Comparison of ENCODE assay signal across 12 mouse cellular contexts in genomic region chr11:52167901-52168302, GRCm38 (mm10). TPM values are rescaled to one million over a fixed set of nuclear protein-coding genes. Genes with fewer than 3 reads are reported as not detected.
DNase-seq lines count a peak whose midpoint lies in the region; ATAC-seq and TF ChIP-seq lines count a peak whose summit lies in the region.
"Not testable (repeated sequence)": the region's sequence is repeated elsewhere in the genome, so short reads cannot be mapped to it uniquely, and the experiment has no call there.
"Had no signal": no experiment of that assay in that cellular context is flagged by ENCODE, and none has a peak within 500 bp of the region (broad histone marks: within the 10 kb centered on the region; RNA-seq: fewer than 3 reads in every experiment).

No protein-coding gene starts in this region.

- not testable (repeated sequence) for H3K9me3 ChIP-seq in E14TG2a.4 (ENCODE audit: low read length); hindbrain, embryonic 11.5 days (ENCODE audit: control insufficient read depth, low read length); liver, embryonic 16.5 days (replicated peaks; ENCODE audit: control insufficient read depth, low read length); midbrain, embryonic 14.5 days (ENCODE audit: control insufficient read depth, low read length); stomach, embryonic 16.5 days (replicated peaks; ENCODE audit: control insufficient read depth, low read length)

- peak overlapping the region; percentile 82 for H3K4me3 ChIP-seq in E14TG2a.4 (replicated peaks; ENCODE audit: low read length)
- H3K4me3 ChIP-seq in hindbrain, embryonic 11.5 days (ENCODE audit: low read depth, low read length) = peak overlapping the region; percentile 36
- peak overlapping the region; percentile 51 for H3K4me3 ChIP-seq in liver, embryonic 16.5 days (ENCODE audit: low read depth, low read length)
- H3K4me3 ChIP-seq in midbrain, embryonic 14.5 days (replicated peaks; ENCODE audit: low read depth, low read length) = peak overlapping the region; percentile 33
- H3K4me3 ChIP-seq in stomach, embryonic 16.5 days (replicated peaks; ENCODE audit: low read length) = peak overlapping the region; percentile 52

- TF ChIP-seq CTCF in E14TG2a.4 (conservative IDR thresholded peaks at IDR 0.05; ENCODE audit: low read length) = not testable (repeated sequence)

- not testable (repeated sequence) for H3K9ac ChIP-seq in hindbrain, embryonic 11.5 days (ENCODE audit: low read depth, low read length); liver, embryonic 16.5 days (ENCODE audit: low read depth, low read length); midbrain, embryonic 14.5 days (replicated peaks; ENCODE audit: low read length)
- H3K9ac ChIP-seq in stomach, embryonic 16.5 days (ENCODE audit: low read length) = peak overlapping the region; percentile 57

- under 1% methylated on average over 17 of the region's 42 CpGs for WGBS in hindbrain, embryonic 11.5 days
- 1% methylated on average over 32 of the region's 42 CpGs for WGBS in liver, embryonic 16.5 days (ENCODE audit: insufficient replicate concordance)
- 1% methylated on average over 34 of the region's 42 CpGs for WGBS in midbrain, embryonic 14.5 days
- under 1% methylated on average over 29 of the region's 42 CpGs for WGBS in stomach, embryonic 16.5 days

- H3K36me3 ChIP-seq in E14TG2a.4 (ENCODE audit: insufficient read depth, low read length); hindbrain, embryonic 11.5 days (ENCODE audit: control insufficient read depth, insufficient read depth, low read length); liver, embryonic 16.5 days (ENCODE audit: control insufficient read depth, insufficient read depth); midbrain, embryonic 14.5 days (ENCODE audit: control insufficient read depth, insufficient read depth, low read length); stomach, embryonic 16.5 days (ENCODE audit: control insufficient read depth, insufficient read depth, low read length): not testable (repeated sequence)

- H3K27me3 ChIP-seq in E14TG2a.4 (ENCODE audit: insufficient read depth, low read length) = peaks cover 60% of the 10 kb centered on the region
- peaks cover 24% of the 10 kb centered on the region for H3K27me3 ChIP-seq in hindbrain, embryonic 11.5 days (ENCODE audit: control insufficient read depth, insufficient read depth, low read length)
- peaks cover 42% of the 10 kb centered on the region for H3K27me3 ChIP-seq in liver, embryonic 16.5 days (ENCODE audit: control insufficient read depth, insufficient read depth, low read depth, low read length)
- not testable (repeated sequence) for H3K27me3 ChIP-seq in midbrain, embryonic 14.5 days (ENCODE audit: control insufficient read depth, insufficient read depth, low read length); stomach, embryonic 16.5 days (ENCODE audit: control insufficient read depth, insufficient read depth, low read length)

- H3K4me1 ChIP-seq in E14TG2a.4 (replicated peaks; ENCODE audit: low read depth, low read length) = peaks cover 20% of the 10 kb centered on the region
- not testable (repeated sequence) for H3K4me1 ChIP-seq in hindbrain, embryonic 11.5 days (replicated peaks; ENCODE audit: control insufficient read depth, insufficient read depth, low read length); liver, embryonic 16.5 days (ENCODE audit: control insufficient read depth, low read depth, low read length); midbrain, embryonic 14.5 days (ENCODE audit: control insufficient read depth, insufficient read depth, low read length); stomach, embryonic 16.5 days (ENCODE audit: control insufficient read depth, insufficient read depth, low read length)

- peak; percentile 61; the same call in 1 of the 2 replicates for ATAC-seq in hindbrain, embryonic 11.5 days (ENCODE audit: low FRiP score)
- peak; percentile 74 for ATAC-seq in liver, embryonic 16.5 days (ENCODE audit: low read depth)
- not testable (repeated sequence) for ATAC-seq in midbrain, embryonic 14.5 days (ENCODE audit: low FRiP score, low TSS enrichment)
- peak; percentile 74; the same call in 1 of the 2 replicates for ATAC-seq in stomach, embryonic 16.5 days (ENCODE audit: insufficient read depth, low FRiP score)

- peak; percentile 18 for DNase-seq in embryo, embryonic 10 days (ENCODE audit: low spot score)
- peak; percentile 14 for DNase-seq in gastrocnemius, postnatal 10 days
- peak; percentile 43 for DNase-seq in hindbrain, embryonic 11.5 days (ENCODE audit: low spot score)
- DNase-seq in kidney, postnatal 14 days = peak; percentile 52
- peak; percentile 25 for DNase-seq in midbrain, embryonic 14.5 days

- peak overlapping the region; percentile 61 for H3K4me2 ChIP-seq in hindbrain, embryonic 11.5 days (replicated peaks; ENCODE audit: low read depth, low read length)
- peak overlapping the region; percentile 54 for H3K4me2 ChIP-seq in liver, embryonic 16.5 days (ENCODE audit: low read depth, low read length)
- peak overlapping the region; percentile 57 for H3K4me2 ChIP-seq in midbrain, embryonic 14.5 days (ENCODE audit: low read length)
- H3K4me2 ChIP-seq in stomach, embryonic 16.5 days (ENCODE audit: low read depth, low read length) = peak overlapping the region; percentile 71

- not testable (repeated sequence) for H3K27ac ChIP-seq in hindbrain, embryonic 11.5 days (ENCODE audit: low read depth, low read length); liver, embryonic 16.5 days (ENCODE audit: low read length); midbrain, embryonic 14.5 days (replicated peaks; ENCODE audit: low read depth, low read length); stomach, embryonic 16.5 days (ENCODE audit: low read length)

RNA-seq across cellular contexts. Expression of gene Olfr1373, which starts 22.6 kb away (rescaled TPM):
- total RNA-seq in gastrocnemius, postnatal 10 days (2021) = not detected
- not detected in 2 replicates for polyA plus RNA-seq in hindbrain, embryonic 11.5 days (2014; fragmentation: Nextera tagmentation; extraction: Ambion mirVana)
- polyA plus RNA-seq in liver, embryonic 16.5 days (2015; fragmentation: Nextera tagmentation; extraction: Ambion mirVana) = not detected in 2 replicates
- not detected in 2 replicates for polyA plus RNA-seq in midbrain, embryonic 14.5 days (2014; fragmentation: Nextera tagmentation; extraction: Ambion mirVana)
- polyA plus RNA-seq in stomach, embryonic 16.5 days (2015; fragmentation: Nextera tagmentation; extraction: Ambion mirVana) = not detected in 2 replicates
- total RNA-seq: gastrocnemius, postnatal 14 days; layer of hippocampus, postnatal 10 days; monocyte, adult 5-6 weeks had no signal
- polyA plus RNA-seq: urinary bladder, adult 2 months had no signal

RNA-seq across cellular contexts. Expression of gene Olfr1371, which starts 45.9 kb away (rescaled TPM):
- total RNA-seq in gastrocnemius, postnatal 10 days (2021) = not detected
- not detected in 2 replicates for polyA plus RNA-seq in hindbrain, embryonic 11.5 days (2014; fragmentation: Nextera tagmentation; extraction: Ambion mirVana)
- not detected in 2 replicates for polyA plus RNA-seq in liver, embryonic 16.5 days (2015; fragmentation: Nextera tagmentation; extraction: Ambion mirVana)
- not detected in 2 replicates for polyA plus RNA-seq in midbrain, embryonic 14.5 days (2014; fragmentation: Nextera tagmentation; extraction: Ambion mirVana)
- polyA plus RNA-seq in stomach, embryonic 16.5 days (2015; fragmentation: Nextera tagmentation; extraction: Ambion mirVana) = not detected in 2 replicates
- total RNA-seq: gastrocnemius, postnatal 14 days; layer of hippocampus, postnatal 10 days; monocyte, adult 5-6 weeks had no signal
- polyA plus RNA-seq: urinary bladder, adult 2 months had no signal
